Mouse (Mus musculus): Measurements from ENCODE around the gene Gmeb2. TPM values are rescaled to one million over a fixed set of nuclear protein-coding genes. Genes with fewer than 3 reads are reported as not detected.

Gmeb2 gene
- total and polyA plus RNA-seq, 2 experiments from 2014 or later, result 8.9 to 19.2 TPM

GRCm38 (mm10) chr2:181249217-181249616 is 38.6 kb downstream of the Gmeb2 start:
- Histone ChIP-seq H3K27ac (no peak overlapping the region), H3K27me3 (ENCODE audit: insufficient read depth, low read length) (no peaks in the 10 kb centered on the region), H3K4me1 (ENCODE audit: insufficient read depth, low read length) (no peaks in the 10 kb centered on the region), H3K36me3 (ENCODE audit: insufficient read depth, low read length) (peaks cover 22% of the 10 kb centered on the region), H3K9ac (replicated peaks; ENCODE audit: low read length) (no peak overlapping the region), H3K4me3 (ENCODE audit: low read length) (no peak overlapping the region), H3K9me3 (ENCODE audit: low read length) (0 out of 2 replicates have a peak, but pooled peaks cover 2% of the 10 kb centered on the region), H3K4me2 (ENCODE audit: low read depth, low read length) (no peak overlapping the region)
- DNase-seq (ENCODE audit: low spot score) (no peak), ATAC-seq (no peak)
- TF ChIP-seq CTCF (IDR thresholded peaks at IDR 0.05; ENCODE audit: low read depth), result no peak
- WGBS, result 88% methylated on average over 10 of the region's 10 CpGs

- no peak for TF ChIP-seq CTCF (IDR thresholded peaks at IDR 0.05; ENCODE audit: low read depth)
Observed at GRCm38 (mm10) chr2:181245031-181245430, 42.8 kb downstream of the Gmeb2 start.

GRCm38 (mm10) chr2:181243706-181244394 is 44.0 kb downstream of the Gmeb2 start:
- no peak for TF ChIP-seq CTCF (IDR thresholded peaks at IDR 0.05; ENCODE audit: low read depth)
- no peak for DNase-seq (ENCODE audit: low spot score)

More at GRCm38 (mm10) chr2:181245031-181245430, 42.8 kb downstream of the Gmeb2 start:
- Histone ChIP-seq H3K4me1 (ENCODE audit: insufficient read depth, low read length) (no peaks in the 10 kb centered on the region), H3K9ac (replicated peaks; ENCODE audit: low read length) (no peak overlapping the region), H3K9me3 (ENCODE audit: low read length) (0 out of 2 replicates have a peak, but pooled peaks cover 2% of the 10 kb centered on the region), H3K27ac (no peak overlapping the region), H3K4me2 (ENCODE audit: low read depth, low read length) (no peak overlapping the region), H3K4me3 (ENCODE audit: low read length) (no peak overlapping the region), H3K36me3 (ENCODE audit: insufficient read depth, low read length) (no peaks in the 10 kb centered on the region), H3K27me3 (ENCODE audit: insufficient read depth, low read length) (no peaks in the 10 kb centered on the region)
- no peak for DNase-seq (ENCODE audit: low spot score)
- no peak for ATAC-seq
- WGBS, result 29% methylated on average over 2 of the region's 2 CpGs

GRCm38 (mm10) chr2:181242314-181242665 is 45.5 kb downstream of the Gmeb2 start:
- H3K4me3 ChIP-seq (ENCODE audit: low read length), result no peak overlapping the region
- peak overlapping the region; percentile 42; the same call in 1 of the 2 replicates for H3K4me2 ChIP-seq (ENCODE audit: low read depth, low read length)
- no peak for DNase-seq (ENCODE audit: low spot score)
- H3K27me3 ChIP-seq (ENCODE audit: insufficient read depth, low read length), result no peaks in the 10 kb centered on the region
- H3K27ac ChIP-seq, result no peak overlapping the region
- H3K4me1 ChIP-seq (ENCODE audit: insufficient read depth, low read length), result no peaks in the 10 kb centered on the region
- no peak for TF ChIP-seq CTCF (IDR thresholded peaks at IDR 0.05; ENCODE audit: low read depth)
- no peak overlapping the region for H3K9ac ChIP-seq (replicated peaks; ENCODE audit: low read length)
- no peaks in the 10 kb centered on the region for H3K36me3 ChIP-seq (ENCODE audit: insufficient read depth, low read length)
- ATAC-seq, result no peak
- 0 out of 2 replicates have a peak, but pooled peaks cover 2% of the 10 kb centered on the region for H3K9me3 ChIP-seq (ENCODE audit: low read length)
- 70% methylated on average over 3 of the region's 3 CpGs for WGBS

More at GRCm38 (mm10) chr2:181243706-181244394, 44.0 kb downstream of the Gmeb2 start:
- Histone ChIP-seq H3K27ac (no peak overlapping the region), H3K9ac (replicated peaks; ENCODE audit: low read length) (no peak overlapping the region), H3K36me3 (ENCODE audit: insufficient read depth, low read length) (no peaks in the 10 kb centered on the region), H3K4me3 (ENCODE audit: low read length) (no peak overlapping the region), H3K4me2 (ENCODE audit: low read depth, low read length) (no peak overlapping the region), H3K4me1 (ENCODE audit: insufficient read depth, low read length) (no peaks in the 10 kb centered on the region), H3K27me3 (ENCODE audit: insufficient read depth, low read length) (no peaks in the 10 kb centered on the region), H3K9me3 (ENCODE audit: low read length) (0 out of 2 replicates have a peak, but pooled peaks cover 2% of the 10 kb centered on the region)
- 34% methylated on average over 11 of the region's 11 CpGs for whole genome bisulfite sequencing
- ATAC-seq, result no peak

GRCm38 (mm10) chr2:181241602-181242313 is 46.1 kb downstream of the Gmeb2 start, which contains the start of gene Helz2:
Helz2 (minus strand) TSS chr2:181242027.
- Histone ChIP-seq H3K9ac (replicated peaks; ENCODE audit: low read length) (no peak within 1 kb of the TSS), H3K27ac (no peak within 1 kb of the TSS), H3K4me3 (ENCODE audit: low read length) (peak within 1 kb of the TSS; percentile 19), H3K27me3 (ENCODE audit: insufficient read depth, low read length) (no peaks in the 10 kb centered on the region), H3K36me3 (ENCODE audit: insufficient read depth, low read length) (no peaks in the 10 kb centered on the region), H3K9me3 (ENCODE audit: low read length) (no peaks in the 10 kb centered on the region), H3K4me1 (ENCODE audit: insufficient read depth, low read length) (no peaks in the 10 kb centered on the region), H3K4me2 (ENCODE audit: low read depth, low read length) (peak within 1 kb of the TSS; percentile 42)
- 17% methylated on average over 16 of the region's 16 CpGs for WGBS
- ATAC-seq (no peak), DNase-seq (ENCODE audit: low spot score) (no peak)
- TF ChIP-seq CTCF (IDR thresholded peaks at IDR 0.05; ENCODE audit: low read depth), result no peak

- 91% methylated on average over 13 of the region's 13 CpGs for WGBS
- Histone ChIP-seq H3K4me3 (ENCODE audit: low read length) (no peak overlapping the region), H3K27me3 (ENCODE audit: insufficient read depth, low read length) (no peaks in the 10 kb centered on the region), H3K4me2 (ENCODE audit: low read depth, low read length) (peak overlapping the region; percentile 42), H3K9ac (replicated peaks; ENCODE audit: low read length) (no peak overlapping the region), H3K9me3 (ENCODE audit: low read length) (no peaks in the 10 kb centered on the region), H3K4me1 (ENCODE audit: insufficient read depth, low read length) (no peaks in the 10 kb centered on the region), H3K27ac (no peak overlapping the region), H3K36me3 (ENCODE audit: insufficient read depth, low read length) (no peaks in the 10 kb centered on the region)
- no peak for DNase-seq (ENCODE audit: low spot score)
- ATAC-seq, result no peak
- no peak for TF ChIP-seq CTCF (IDR thresholded peaks at IDR 0.05; ENCODE audit: low read depth)
Observed at GRCm38 (mm10) chr2:181240806-181241440, 46.9 kb downstream of the Gmeb2 start.
